Comparison of ENCODE assay signal across 15 mouse cellular contexts in genomic region chr9:123754333-123754732, GRCm38 (mm10). TPM values are rescaled to one million over a fixed set of nuclear protein-coding genes. Genes with fewer than 3 reads are reported as not detected.
DNase-seq lines count a peak whose midpoint lies in the region; ATAC-seq lines count a peak whose summit lies in the region.
"Had no signal": no experiment of that assay in that cellular context is flagged by ENCODE, and none has a peak within 500 bp of the region (broad histone marks: within the 10 kb centered on the region; RNA-seq: fewer than 3 reads in every experiment).

No protein-coding gene starts in this region.

- no peak overlapping the region for H3K9ac ChIP-seq in forebrain, embryonic 15.5 days (replicated peaks)
- H3K9ac ChIP-seq: neural tube, embryonic 13.5 days had no signal

- H3K36me3 ChIP-seq in limb, embryonic 10.5 days: no peaks in the 10 kb centered on the region
- no peaks in the 10 kb centered on the region for H3K36me3 ChIP-seq in forebrain, embryonic 15.5 days
- H3K36me3 ChIP-seq: embryonic facial prominence, embryonic 10.5 days; neural tube, embryonic 13.5 days had no signal

- H3K27me3 ChIP-seq in limb, embryonic 10.5 days (ENCODE audit: low read depth, poor library complexity, severe bottlenecking): no peaks in the 10 kb centered on the region
- H3K27me3 ChIP-seq in forebrain, embryonic 15.5 days: no peaks in the 10 kb centered on the region
- H3K27me3 ChIP-seq: neural tube, embryonic 13.5 days had no signal

- H3K4me3 ChIP-seq in limb, embryonic 10.5 days: no peak overlapping the region
- H3K4me3 ChIP-seq in forebrain, embryonic 15.5 days: no peak overlapping the region
- H3K4me3 ChIP-seq: embryonic facial prominence, embryonic 10.5 days; neural tube, embryonic 13.5 days had no signal

- no peak for ATAC-seq in forebrain, embryonic 15.5 days (replicated peaks)

- DNase-seq in 416B (ENCODE audit: low read depth): peak; percentile 77
- DNase-seq in CD4-positive helper T cell, adult 2 months (ENCODE audit: low read depth, low spot score): peak; percentile 90
- DNase-seq in lung, postnatal 36 days: peak; percentile 38
- DNase-seq in spleen, postnatal 14 days (ENCODE audit: low spot score in 2 of 2): peak; percentile 16 to 24
- DNase-seq in limb, embryonic 10.5 days (ENCODE audit: low spot score): no peak
- DNase-seq in yolk sac, embryonic 10.5 days (ENCODE audit: low spot score): no peak
- no peak for DNase-seq in urinary bladder, postnatal 14 days (ENCODE audit: low spot score)
- DNase-seq: adrenal gland, adult 2 months; cerebellum, adult 11-12 months; heart, postnatal 36 days; liver; right cerebral cortex, postnatal 14 days had no signal

- no peaks in the 10 kb centered on the region for H3K4me1 ChIP-seq in limb, embryonic 10.5 days
- no peaks in the 10 kb centered on the region for H3K4me1 ChIP-seq in forebrain, embryonic 15.5 days
- H3K4me1 ChIP-seq: embryonic facial prominence, embryonic 10.5 days; neural tube, embryonic 13.5 days had no signal

- no peaks in the 10 kb centered on the region for H3K9me3 ChIP-seq in limb, embryonic 10.5 days (replicated peaks)
- H3K9me3 ChIP-seq in forebrain, embryonic 15.5 days: no peaks in the 10 kb centered on the region
- H3K9me3 ChIP-seq: embryonic facial prominence, embryonic 10.5 days; neural tube, embryonic 13.5 days had no signal

- WGBS in limb, embryonic 10.5 days: 92% methylated on average over 4 of the region's 4 CpGs
- 96% methylated on average over 4 of the region's 4 CpGs for WGBS in forebrain, embryonic 15.5 days

- no peak overlapping the region for H3K4me2 ChIP-seq in forebrain, embryonic 15.5 days (replicated peaks)
- H3K4me2 ChIP-seq: neural tube, embryonic 13.5 days had no signal

- H3K27ac ChIP-seq in limb, embryonic 10.5 days: no peak overlapping the region
- H3K27ac ChIP-seq in forebrain, embryonic 15.5 days (replicated peaks): no peak overlapping the region
- H3K27ac ChIP-seq: embryonic facial prominence, embryonic 10.5 days; neural tube, embryonic 13.5 days had no signal

RNA-seq across cellular contexts. Expression of gene Lztfl1, which starts 36.8 kb away (rescaled TPM):
- 35.3 and 35.6 TPM in 2 replicates for polyA plus RNA-seq in limb, embryonic 10.5 days (2016; fragmentation: Nextera tagmentation; extraction: Ambion mirVana)
- 50.8 and 56.0 TPM in 2 replicates for polyA plus RNA-seq in forebrain, embryonic 15.5 days (2015; fragmentation: Nextera tagmentation; extraction: Ambion mirVana)

RNA-seq across cellular contexts. Expression of gene Cxcr6, which starts 51.9 kb away (rescaled TPM):
- polyA plus RNA-seq in limb, embryonic 10.5 days (2016; fragmentation: Nextera tagmentation; extraction: Ambion mirVana): 0.15 and 0.19 TPM in 2 replicates
- polyA plus RNA-seq in forebrain, embryonic 15.5 days (2015; fragmentation: Nextera tagmentation; extraction: Ambion mirVana): 0.15 and 0.18 TPM in 2 replicates

Comparison
In these comparisons a context has a peak if more than half of its experiments do, and no peak if none do; other contexts are left out.
1. DNase-seq: peak in 416B (single experiment), CD4-positive helper T cell, adult 2 months (single experiment), lung, postnatal 36 days (single experiment) and spleen, postnatal 14 days (2 of 2); none in limb, embryonic 10.5 days (single experiment), yolk sac, embryonic 10.5 days (single experiment) and urinary bladder, postnatal 14 days (single experiment).